Mouse (Mus musculus): ENCODE data around the gene Myoz1. TPM values are rescaled to one million over a fixed set of nuclear protein-coding genes. Genes with fewer than 3 reads are reported as not detected.

Gene Myoz1
- polyA plus RNA-seq, 1 experiment from 2014 or later = 0.10 TPM

- Histone ChIP-seq H3K4me3 (ENCODE audit: low read depth, low read length) (peak overlapping the region; percentile 1; the same call in 1 of the 2 replicates), H3K9ac (ENCODE audit: low read length) (no peak overlapping the region; the same call in 1 of the 2 replicates), H3K9me3 (ENCODE audit: control insufficient read depth, low read length) (no peaks in the 10 kb centered on the region), H3K27me3 (ENCODE audit: control insufficient read depth, insufficient read depth, low read length) (no peaks in the 10 kb centered on the region), H3K4me1 (replicated peaks; ENCODE audit: control insufficient read depth, insufficient read depth) (0 out of 2 replicates have a peak, but pooled peaks cover 4% of the 10 kb centered on the region), H3K4me2 (replicated peaks; ENCODE audit: low read depth) (peak overlapping the region; percentile 38; the same call in 1 of the 2 replicates), H3K27ac (replicated peaks) (peak overlapping the region; percentile 84), H3K36me3 (ENCODE audit: control insufficient read depth, insufficient read depth, low read length) (no peaks in the 10 kb centered on the region)
- TF ChIP-seq CTCF (IDR thresholded peaks at IDR 0.05; ENCODE audit: low read depth) (no peak), EP300 (optimal IDR thresholded peaks at IDR 0.05) (no peak)
- DNase-seq (ENCODE audit: low spot score) (no peak), ATAC-seq (ENCODE audit: low FRiP score, low TSS enrichment) (peak; percentile 61; the same call in 1 of the 2 replicates)
- 47% methylated on average over 9 of the region's 9 CpGs for WGBS
Measured at GRCm38 (mm10) chr14:20607396-20608126, 48.8 kb downstream of the Myoz1 start.

DNA sequence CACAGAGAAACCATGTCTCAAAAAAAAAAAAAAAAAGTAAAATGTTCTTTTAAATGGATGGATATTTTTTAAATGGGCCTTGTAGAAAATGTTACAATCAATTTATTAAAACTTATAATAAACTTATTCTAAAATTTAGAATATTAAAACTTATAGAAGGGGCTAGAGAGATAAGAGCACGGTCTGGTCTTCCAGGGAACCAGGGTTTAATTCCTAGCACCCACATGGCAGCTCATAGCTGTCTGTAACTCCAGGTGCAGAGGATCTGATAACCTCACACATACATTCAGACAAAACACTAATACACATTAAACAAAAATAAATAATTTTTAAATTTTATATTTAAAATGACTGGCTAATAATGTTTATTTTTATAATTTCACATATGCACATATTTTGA is 55.1 kb downstream of the Myoz1 start:
- DNase-seq (ENCODE audit: low spot score) (no peak), ATAC-seq (ENCODE audit: low FRiP score, low TSS enrichment) (no peak)
- H3K27ac ChIP-seq (replicated peaks) = no peak overlapping the region
- H3K9me3 ChIP-seq (ENCODE audit: control insufficient read depth, low read length) = no peaks in the 10 kb centered on the region
- no peak overlapping the region for H3K4me3 ChIP-seq (ENCODE audit: low read depth, low read length)
- WGBS = 93% methylated on average over 1 of the region's 1 CpGs
- no peak overlapping the region for H3K9ac ChIP-seq (ENCODE audit: low read length)
- no peak for TF ChIP-seq CTCF (IDR thresholded peaks at IDR 0.05; ENCODE audit: low read depth)
- no peak for TF ChIP-seq EP300 (optimal IDR thresholded peaks at IDR 0.05)
- no peaks in the 10 kb centered on the region for H3K4me1 ChIP-seq (replicated peaks; ENCODE audit: control insufficient read depth, insufficient read depth)
- no peaks in the 10 kb centered on the region for H3K27me3 ChIP-seq (ENCODE audit: control insufficient read depth, insufficient read depth, low read length)
- H3K4me2 ChIP-seq (replicated peaks; ENCODE audit: low read depth) = no peak overlapping the region
- H3K36me3 ChIP-seq (ENCODE audit: control insufficient read depth, insufficient read depth, low read length) = no peaks in the 10 kb centered on the region

- no peaks in the 10 kb centered on the region for H3K27me3 ChIP-seq (ENCODE audit: control insufficient read depth, insufficient read depth, low read length)
- no peaks in the 10 kb centered on the region for H3K36me3 ChIP-seq (ENCODE audit: control insufficient read depth, insufficient read depth, low read length)
- H3K9ac ChIP-seq (ENCODE audit: low read length) = no peak overlapping the region
- no peak for DNase-seq (ENCODE audit: low spot score)
- ATAC-seq (ENCODE audit: low FRiP score, low TSS enrichment) = no peak
- H3K4me1 ChIP-seq (replicated peaks; ENCODE audit: control insufficient read depth, insufficient read depth) = no peaks in the 10 kb centered on the region
- H3K9me3 ChIP-seq (ENCODE audit: control insufficient read depth, low read length) = no peaks in the 10 kb centered on the region
- H3K27ac ChIP-seq (replicated peaks) = no peak overlapping the region
- 61% methylated on average over 2 of the region's 2 CpGs for WGBS
- no peak for TF ChIP-seq EP300 (optimal IDR thresholded peaks at IDR 0.05)
- TF ChIP-seq CTCF (IDR thresholded peaks at IDR 0.05; ENCODE audit: low read depth) = no peak
- H3K4me3 ChIP-seq (ENCODE audit: low read depth, low read length) = no peak overlapping the region
- H3K4me2 ChIP-seq (replicated peaks; ENCODE audit: low read depth) = no peak overlapping the region
Measured at GRCm38 (mm10) chr14:20600203-20600602, 56.1 kb downstream of the Myoz1 start.

- no peak for TF ChIP-seq EP300 (optimal IDR thresholded peaks at IDR 0.05)
- DNase-seq (ENCODE audit: low spot score) (no peak), ATAC-seq (ENCODE audit: low FRiP score, low TSS enrichment) (no peak)
- WGBS = 76% methylated on average over 2 of the region's 2 CpGs
- Histone ChIP-seq H3K36me3 (ENCODE audit: control insufficient read depth, insufficient read depth, low read length) (no peaks in the 10 kb centered on the region), H3K9ac (ENCODE audit: low read length) (no peak overlapping the region), H3K4me2 (replicated peaks; ENCODE audit: low read depth) (no peak overlapping the region), H3K4me1 (replicated peaks; ENCODE audit: control insufficient read depth, insufficient read depth) (no peaks in the 10 kb centered on the region), H3K9me3 (ENCODE audit: control insufficient read depth, low read length) (no peaks in the 10 kb centered on the region), H3K4me3 (ENCODE audit: low read depth, low read length) (no peak overlapping the region), H3K27me3 (ENCODE audit: control insufficient read depth, insufficient read depth, low read length) (no peaks in the 10 kb centered on the region), H3K27ac (replicated peaks) (no peak overlapping the region)
Measured at GRCm38 (mm10) chr14:20599542-20599941, 56.8 kb downstream of the Myoz1 start.

Small RNAs within 50 kb of the gene (microRNA-seq; reads per million reads assigned to microRNA genes)
- not detected for gene Mir6946

Other genes starting within 250 kb of the Myoz1 start
- 0.16 and 0.25 TPM in 2 replicates for gene Cfap70, start 204.3 kb downstream of the Myoz1 start, polyA plus RNA-seq (2015; fragmentation: Nextera tagmentation; extraction: Ambion mirVana)
- 82.4 and 86.3 TPM in 2 replicates for gene Anxa7, start 176.4 kb downstream of the Myoz1 start, polyA plus RNA-seq (2015; fragmentation: Nextera tagmentation; extraction: Ambion mirVana)
- 0.18 and 0.38 TPM in 2 replicates for gene Mss51, start 159.6 kb downstream of the Myoz1 start, polyA plus RNA-seq (2015; fragmentation: Nextera tagmentation; extraction: Ambion mirVana)
- gene Ppp3cb, start 110.0 kb downstream of the Myoz1 start, polyA plus RNA-seq (2015; fragmentation: Nextera tagmentation; extraction: Ambion mirVana) = 21.2 and 22.7 TPM in 2 replicates
- gene Usp54, start 15.5 kb downstream of the Myoz1 start, polyA plus RNA-seq (2015; fragmentation: Nextera tagmentation; extraction: Ambion mirVana) = 3.3 and 3.4 TPM in 2 replicates
- gene Synpo2l, start 11.8 kb upstream of the Myoz1 start, polyA plus RNA-seq (2015; fragmentation: Nextera tagmentation; extraction: Ambion mirVana) = 0.30 and 0.42 TPM in 2 replicates
- gene Sec24c, start 17.8 kb upstream of the Myoz1 start, polyA plus RNA-seq (2015; fragmentation: Nextera tagmentation; extraction: Ambion mirVana) = 41.4 and 42.9 TPM in 2 replicates
- gene Fut11, start 38.4 kb upstream of the Myoz1 start, polyA plus RNA-seq (2015; fragmentation: Nextera tagmentation; extraction: Ambion mirVana) = 13.0 and 13.7 TPM in 2 replicates
- 145 and 159 TPM in 2 replicates for gene Chchd1, start 46.5 kb upstream of the Myoz1 start, polyA plus RNA-seq (2015; fragmentation: Nextera tagmentation; extraction: Ambion mirVana)
- gene Zswim8, start 51.0 kb upstream of the Myoz1 start, polyA plus RNA-seq (2015; fragmentation: Nextera tagmentation; extraction: Ambion mirVana) = 13.6 and 13.7 TPM in 2 replicates
- gene Ndst2, start 78.0 kb upstream of the Myoz1 start, polyA plus RNA-seq (2015; fragmentation: Nextera tagmentation; extraction: Ambion mirVana) = 9.6 and 12.0 TPM in 2 replicates
- gene Camk2g, start 137.5 kb upstream of the Myoz1 start, polyA plus RNA-seq (2015; fragmentation: Nextera tagmentation; extraction: Ambion mirVana) = 35.0 and 38.6 TPM in 2 replicates
- 2.1 and 3.1 TPM in 2 replicates for gene Plau, start 180.1 kb upstream of the Myoz1 start, polyA plus RNA-seq (2015; fragmentation: Nextera tagmentation; extraction: Ambion mirVana)